Comparison of ENCODE assay signal across 7 mouse cellular contexts in genomic region chr1:43445170-43446088, GRCm38 (mm10). TPM values are rescaled to one million over a fixed set of nuclear protein-coding genes. Genes with fewer than 3 reads are reported as not detected.
A peak's percentile ranks its signal among the peaks of the same experiment; 100 is the strongest.
DNase-seq lines count a peak whose midpoint lies in the region; ATAC-seq lines count a peak whose summit lies in the region.

No protein-coding gene starts in this region.

- peak overlapping the region; percentile 86 for H3K4me2 ChIP-seq in intestine, embryonic 15.5 days (replicated peaks)
- H3K4me2 ChIP-seq in limb, embryonic 11.5 days (ENCODE audit: low read depth, severe bottlenecking) = peak overlapping the region; percentile 84
- peak overlapping the region; percentile 90 for H3K4me2 ChIP-seq in midbrain, embryonic 12.5 days (replicated peaks)

- H3K4me3 ChIP-seq in intestine, embryonic 15.5 days (replicated peaks) = peak overlapping the region; percentile 98
- H3K4me3 ChIP-seq in limb, embryonic 11.5 days (ENCODE audit: low read depth, low read length) = peak overlapping the region; percentile 93
- H3K4me3 ChIP-seq in midbrain, embryonic 12.5 days = peak overlapping the region; percentile 92

- peak; percentile 92 for ATAC-seq in intestine, embryonic 15.5 days
- peak; percentile 94 for ATAC-seq in limb, embryonic 11.5 days (ENCODE audit: insufficient number of reproducible peaks, low FRiP score, low TSS enrichment, low read depth)
- ATAC-seq in midbrain, embryonic 12.5 days (ENCODE audit: low FRiP score, low read depth) = peak; percentile 93

- H3K4me1 ChIP-seq in intestine, embryonic 15.5 days (replicated peaks) = peaks cover 25% of the 10 kb centered on the region
- peaks cover 17% of the 10 kb centered on the region for H3K4me1 ChIP-seq in limb, embryonic 11.5 days (ENCODE audit: control insufficient read depth, insufficient read depth, low read length)
- peaks cover 25% of the 10 kb centered on the region for H3K4me1 ChIP-seq in midbrain, embryonic 12.5 days

- peak overlapping the region; percentile 95 for H3K9ac ChIP-seq in intestine, embryonic 15.5 days
- H3K9ac ChIP-seq in limb, embryonic 11.5 days (ENCODE audit: low read length) = peak overlapping the region; percentile 97
- H3K9ac ChIP-seq in midbrain, embryonic 12.5 days (replicated peaks) = peak overlapping the region; percentile 97

- H3K9me3 ChIP-seq in intestine, embryonic 15.5 days = no peaks in the 10 kb centered on the region
- H3K9me3 ChIP-seq in limb, embryonic 11.5 days (ENCODE audit: control insufficient read depth, low read length) = no peaks in the 10 kb centered on the region
- H3K9me3 ChIP-seq in midbrain, embryonic 12.5 days = no peaks in the 10 kb centered on the region

- no peaks in the 10 kb centered on the region for H3K27me3 ChIP-seq in intestine, embryonic 15.5 days (replicated peaks)
- H3K27me3 ChIP-seq in limb, embryonic 11.5 days (ENCODE audit: control insufficient read depth, insufficient read depth, low read length) = no peaks in the 10 kb centered on the region
- no peaks in the 10 kb centered on the region; the same call in 1 of the 2 replicates for H3K27me3 ChIP-seq in midbrain, embryonic 12.5 days

- H3K36me3 ChIP-seq in intestine, embryonic 15.5 days = no peaks in the 10 kb centered on the region
- no peaks in the 10 kb centered on the region for H3K36me3 ChIP-seq in limb, embryonic 11.5 days (ENCODE audit: control insufficient read depth, insufficient read depth, low read length)
- no peaks in the 10 kb centered on the region for H3K36me3 ChIP-seq in midbrain, embryonic 12.5 days

- peak overlapping the region; percentile 95 for H3K27ac ChIP-seq in intestine, embryonic 15.5 days
- peak overlapping the region; percentile 97 for H3K27ac ChIP-seq in limb, embryonic 11.5 days (replicated peaks; ENCODE audit: low read depth, low read length)
- peak overlapping the region; percentile 86 for H3K27ac ChIP-seq in midbrain, embryonic 12.5 days (replicated peaks)

- DNase-seq in adrenal gland, adult 2 months = peak; percentile 92
- DNase-seq in embryo, embryonic 10.5 days (ENCODE audit: low spot score) = peak; percentile 88
- DNase-seq in gastrocnemius, postnatal 4 days (ENCODE audit: low spot score in 2 of 2) = peak; percentile 59 to 78
- DNase-seq in limb, embryonic 11.5 days (ENCODE audit: low spot score) = peak; percentile 93
- peak; percentile 63 to 78 for DNase-seq in spleen, adult 18-20 months

- under 1% methylated on average over 73 of the region's 86 CpGs for WGBS in intestine, embryonic 15.5 days
- under 1% methylated on average over 70 of the region's 86 CpGs for WGBS in limb, embryonic 11.5 days
- under 1% methylated on average over 58 of the region's 86 CpGs for WGBS in midbrain, embryonic 12.5 days

RNA-seq across cellular contexts. Expression of gene Nck2, which starts 1.1 kb away (rescaled TPM):
- total RNA-seq in adrenal gland, adult 2 months (2021) = 10 to 100 TPM; 25.5 to 29.4 TPM
- 30.5 and 33.4 TPM in 2 replicates for polyA plus RNA-seq in adrenal gland, adult 2 months (2012; rRNA removed)
- total RNA-seq in gastrocnemius, postnatal 4 days (2021) = 10 to 100 TPM; 40.6 to 46.5 TPM
- polyA plus RNA-seq in intestine, embryonic 15.5 days (2015; fragmentation: Nextera tagmentation; extraction: Ambion mirVana) = 29.7 and 31.6 TPM in 2 replicates
- 53.2 and 56.7 TPM in 2 replicates for polyA plus RNA-seq in limb, embryonic 11.5 days (2014; fragmentation: Nextera tagmentation; extraction: Ambion mirVana)
- polyA plus RNA-seq in midbrain, embryonic 12.5 days (2016; fragmentation: Nextera tagmentation; extraction: Ambion mirVana) = 41.8 and 44.1 TPM in 2 replicates

Comparison
In these comparisons a context has a peak if more than half of its experiments do, and no peak if none do; other contexts are left out.
1. Peak in every context shown above with its lines: DNase-seq, ATAC-seq, H3K4me3 ChIP-seq and H3K27ac ChIP-seq.